In the genomic region with DNA sequence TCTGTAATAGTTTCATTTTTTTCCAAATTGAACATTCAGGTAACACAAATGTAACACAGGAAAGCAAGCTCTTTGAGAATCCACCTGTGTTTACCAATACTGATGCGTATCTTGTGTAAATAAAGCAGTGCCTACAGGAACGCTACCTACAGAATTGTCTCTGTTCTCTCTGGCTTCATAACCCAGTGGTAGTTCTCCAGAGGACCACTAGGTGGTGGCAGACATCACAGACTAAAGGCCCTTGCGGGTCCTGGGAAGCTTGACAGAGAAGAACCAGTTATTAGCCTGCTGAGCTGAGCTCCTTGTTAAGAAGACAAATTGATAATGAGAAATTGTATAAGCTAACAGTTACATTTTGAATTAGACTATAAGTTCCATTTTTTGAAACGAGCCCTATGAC, we compare ENCODE assay signal across 9 mouse cellular contexts. TPM values are rescaled to one million over a fixed set of nuclear protein-coding genes. Genes with fewer than 3 reads are reported as not detected.
DNase-seq lines count a peak whose midpoint lies in the region; ATAC-seq and TF ChIP-seq lines count a peak whose summit lies in the region.
"Had no signal": no experiment of that assay in that cellular context is flagged by ENCODE, and none has a peak within 500 bp of the region (broad histone marks: within the 10 kb centered on the region; RNA-seq: fewer than 3 reads in every experiment).

No protein-coding gene starts in this region.

- H3K36me3 ChIP-seq in MEL (ENCODE audit: control insufficient read depth in 1 of 2, insufficient read depth in 2 of 2, low read length in 2 of 2): no peaks in the 10 kb centered on the region
- H3K36me3 ChIP-seq in liver, embryonic 12.5 days: peaks cover 29% of the 10 kb centered on the region

- no peak overlapping the region for H3K4me3 ChIP-seq in MEL (ENCODE audit: control insufficient read depth in 1 of 2, insufficient read depth in 1 of 2, low read depth in 2 of 2, low read length in 2 of 2)
- H3K4me3 ChIP-seq in liver, embryonic 12.5 days: no peak overlapping the region
- H3K4me3 ChIP-seq: stomach, embryonic 15.5 days had no signal

- WGBS in liver, embryonic 12.5 days (ENCODE audit: insufficient replicate concordance): 35% methylated on average over 4 of the region's 4 CpGs

- no peak overlapping the region for H3K4me2 ChIP-seq in liver, embryonic 12.5 days
- H3K4me2 ChIP-seq: stomach, embryonic 15.5 days had no signal

- DNase-seq in A20 (ENCODE audit: low read depth, low spot score) (peak; percentile 69), MEL (ENCODE audit: low read depth, low spot score) (peak; percentile 73)
- peak; percentile 75 for DNase-seq in cerebellum, adult 8-10 months
- peak; percentile 73 for DNase-seq in forelimb bud, embryonic 11.5 days (ENCODE audit: low read depth, low spot score)
- peak; percentile 80 for DNase-seq in kidney, adult 9 months
- DNase-seq in neural tube, embryonic 10.5 days (ENCODE audit: extremely low spot score, low spot score): peak; percentile 61
- DNase-seq in thymus, postnatal 36 days: peak; percentile 32 to 44

- ATAC-seq in liver, embryonic 12.5 days: peak; percentile 46; the same call in 1 of the 2 replicates

- no peaks in the 10 kb centered on the region for H3K79me2 ChIP-seq in MEL (ENCODE audit: control insufficient read depth, insufficient read depth, low read length, poor library complexity)

- no peaks in the 10 kb centered on the region for H3K4me1 ChIP-seq in MEL (ENCODE audit: control insufficient read depth in 1 of 2, insufficient read depth in 2 of 2, low read length in 2 of 2)
- H3K4me1 ChIP-seq in liver, embryonic 12.5 days: no peaks in the 10 kb centered on the region
- H3K4me1 ChIP-seq: stomach, embryonic 15.5 days had no signal

- no peaks in the 10 kb centered on the region for H3K9me3 ChIP-seq in MEL (replicated peaks; ENCODE audit: insufficient read depth, low read length)
- H3K9me3 ChIP-seq in liver, embryonic 12.5 days (replicated peaks): no peaks in the 10 kb centered on the region
- H3K9me3 ChIP-seq: stomach, embryonic 15.5 days had no signal

- TF ChIP-seq EP300 in MEL (IDR thresholded peaks at IDR 0.05; ENCODE audit: low read depth in 1 of 2, low read length in 2 of 2): no peak

- H3K27ac ChIP-seq in MEL (ENCODE audit: control insufficient read depth, low read depth, low read length): no peak overlapping the region
- H3K27ac ChIP-seq in liver, embryonic 12.5 days: no peak overlapping the region
- H3K27ac ChIP-seq: stomach, embryonic 15.5 days had no signal

- TF ChIP-seq CTCF in MEL (IDR thresholded peaks at IDR 0.05 in 2 of 3, conservative IDR thresholded peaks at IDR 0.05 in 1 of 3; ENCODE audit: control insufficient read depth in 1 of 3, insufficient read depth in 1 of 3, low read depth in 2 of 3, low read length in 3 of 3, poor library complexity in 1 of 3, severe bottlenecking in 1 of 3): peak; percentile 57 to 80 (median 76)

- H3K9ac ChIP-seq in MEL (ENCODE audit: control insufficient read depth, low read depth, low read length, poor library complexity, severe bottlenecking): no peak overlapping the region
- no peak overlapping the region for H3K9ac ChIP-seq in liver, embryonic 12.5 days
- H3K9ac ChIP-seq: stomach, embryonic 15.5 days had no signal

- no peaks in the 10 kb centered on the region for H3K27me3 ChIP-seq in MEL (ENCODE audit: control insufficient read depth in 1 of 2, insufficient read depth in 2 of 2, low read length in 2 of 2)
- H3K27me3 ChIP-seq in liver, embryonic 12.5 days (replicated peaks): no peaks in the 10 kb centered on the region
- H3K27me3 ChIP-seq: stomach, embryonic 15.5 days had no signal

- TF ChIP-seq POLR2A in MEL (IDR thresholded peaks at IDR 0.05; ENCODE audit: control insufficient read depth in 1 of 2, insufficient read depth in 1 of 2, low read depth in 1 of 2, low read length in 2 of 2, poor library complexity in 1 of 2): no peak

- peak; percentile 76 for TF ChIP-seq RAD21 in MEL (IDR thresholded peaks at IDR 0.05; ENCODE audit: low read depth, low read length)

TF ChIP-seq in MEL, 35 proteins besides CTCF, POLR2A, EP300 and RAD21:
- TF ChIP-seq ELF1 (IDR thresholded peaks at IDR 0.05; ENCODE audit: low read depth, low read length) (no peak), UBTF (IDR thresholded peaks at IDR 0.05; ENCODE audit: borderline replicate concordance, insufficient read depth, low read depth, low read length) (no peak), E2F4 (IDR thresholded peaks at IDR 0.05; ENCODE audit: borderline replicate concordance, low read depth, low read length) (no peak), CHD1 (IDR thresholded peaks at IDR 0.05; ENCODE audit: low read depth, low read length) (no peak), ETS1 (IDR thresholded peaks at IDR 0.05; ENCODE audit: low read depth, low read length) (no peak), ZC3H11A (IDR thresholded peaks at IDR 0.05; ENCODE audit: low read depth, low read length) (peak; percentile 52), SMC3 (IDR thresholded peaks at IDR 0.05; ENCODE audit: low read depth, low read length) (peak; percentile 83)
TF ChIP-seq in MEL: peak in this region for 2.

RNA-seq across cellular contexts. Expression of gene Stard3nl, which starts 30.0 kb away (rescaled TPM):
- 16.1 and 16.7 TPM in 2 replicates for total RNA-seq in MEL (2012; rRNA removed)
- 10 to 100 TPM in 1 of 2 experiments, not detected in 1; 22.9 TPM for polyA plus RNA-seq in MEL (2012; ENCODE audit: insufficient read depth in 1 of 2, insufficient read length in 2 of 2, low read depth in 1 of 2, low replicate concordance in 2 of 2, missing spikeins in 1 of 2)
- polyA plus RNA-seq in liver, embryonic 12.5 days (2016; fragmentation: Nextera tagmentation; extraction: Ambion mirVana): 29.8 and 33.5 TPM in 2 replicates
